Mouse (Mus musculus) erythroblast, embryonic 14.5 days (primary cell): ENCODE results near the gene Pold4.

ENCODE experiments used
- GATA1 ChIP-seq: IDR thresholded peaks from 2 replicates; pipeline ENCODE4 v1.6.1; 2012; ENCODE audit warnings: low read length, inconsistent platforms, mixed read lengths
- TAL1 ChIP-seq: IDR thresholded peaks from 3 replicates; pipeline ENCODE4 v1.6.1; 2012; ENCODE audit warnings: low read length, inconsistent platforms, mixed read lengths

DNA sequence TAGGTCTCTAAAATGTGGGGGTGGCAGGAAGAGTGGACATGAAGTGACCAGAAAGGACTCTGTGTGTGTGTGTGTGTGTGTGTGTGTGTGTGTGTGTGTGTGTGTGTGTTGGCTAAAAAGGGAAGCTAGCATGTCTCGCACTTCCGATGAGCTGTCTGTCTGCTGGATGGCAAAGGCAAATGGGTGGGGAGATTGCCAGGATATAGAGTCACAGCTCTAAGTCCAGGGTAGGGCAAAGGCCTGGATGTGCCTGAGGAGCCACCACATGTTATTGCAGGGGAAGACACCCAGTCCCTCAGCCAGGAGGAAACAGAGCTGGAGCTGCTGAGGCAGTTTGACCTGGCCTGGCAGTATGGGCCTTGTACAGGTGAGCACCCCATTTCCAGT lies 480 bp downstream of the Pold4 start:
- TF ChIP-seq TAL1 (no peak), GATA1 (no peak)
